ENCODE assay signal across 9 mouse cellular contexts in the genomic region with DNA sequence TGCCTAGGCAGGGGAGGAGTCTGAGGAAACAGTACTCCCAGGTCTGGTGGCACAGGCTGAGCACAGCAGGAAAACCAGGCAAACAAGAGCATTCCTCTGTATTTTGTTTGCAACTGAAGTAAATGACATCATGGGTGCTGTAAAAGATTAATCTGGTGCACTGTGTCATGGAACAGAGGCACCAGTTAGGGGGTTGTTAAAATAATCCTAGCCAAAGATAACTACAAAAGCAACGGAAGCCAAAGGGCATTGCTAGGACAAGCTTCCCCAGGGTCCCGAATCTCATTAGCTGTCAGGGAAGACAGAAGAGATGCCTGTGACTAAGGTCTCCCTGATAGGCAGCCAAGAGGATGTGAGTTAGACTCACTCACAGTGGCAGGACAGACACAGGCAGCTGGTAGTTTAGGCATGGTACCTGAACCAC. TPM values are rescaled to one million over a fixed set of nuclear protein-coding genes. Genes with fewer than 3 reads are reported as not detected.
DNase-seq lines count a peak whose midpoint lies in the region; ATAC-seq and TF ChIP-seq lines count a peak whose summit lies in the region.
"Had no signal": no experiment of that assay in that cellular context is flagged by ENCODE, and none has a peak within 500 bp of the region (broad histone marks: within the 10 kb centered on the region; RNA-seq: fewer than 3 reads in every experiment).

No protein-coding gene starts in this region.

- intact Hi-C loops in heart, adult 2 months (cut with DNase I), result loop anchor here (5.0 kb wide), 1 partner anchor 156 kb away; no protein-coding TSS in a partner anchor
- intact Hi-C loops in heart, postnatal 14 days (cut with DNase I), result no loop called here
- intact Hi-C loops in left cerebral cortex, postnatal 14 days (cut with DNase I), result no loop called here

- H3K27ac ChIP-seq in heart, adult 2 months, result peak overlapping the region; percentile 78
- H3K27ac ChIP-seq in intestine, postnatal 0 days (ENCODE audit: low read depth, low read length), result peak overlapping the region; percentile 36; the same call in 1 of the 2 replicates
- peak overlapping the region; percentile 74 for H3K27ac ChIP-seq in liver, postnatal 0 days (ENCODE audit: low read depth)

- no peaks in the 10 kb centered on the region for H3K9me3 ChIP-seq in intestine, postnatal 0 days (ENCODE audit: control insufficient read depth)
- H3K9me3 ChIP-seq in liver, postnatal 0 days (ENCODE audit: low read length), result no peaks in the 10 kb centered on the region

- H3K4me3 ChIP-seq in heart, adult 2 months, result no peak overlapping the region
- no peak overlapping the region for H3K4me3 ChIP-seq in intestine, postnatal 0 days (ENCODE audit: low read depth, low read length)
- no peak overlapping the region for H3K4me3 ChIP-seq in liver, postnatal 0 days (ENCODE audit: low read depth, low read length)

- peak in 1 of 2 experiments; percentile 31 for DNase-seq in heart, adult 2 months
- DNase-seq in heart, postnatal 14 days, result no peak
- DNase-seq in brain, embryonic 14.5 days (ENCODE audit: low read depth), result peak; percentile 43
- DNase-seq in liver, postnatal 0 days, result peak; percentile 34
- DNase-seq in retina, embryonic 14.5 days (ENCODE audit: low spot score), result no peak
- no peak for DNase-seq in left cerebral cortex, postnatal 14 days (ENCODE audit: low spot score in 2 of 2)
- DNase-seq in layer of hippocampus, adult 9-11 months, result no peak

- TF ChIP-seq CTCF in heart, adult 2 months (IDR thresholded peaks at IDR 0.05), result no peak
- TF ChIP-seq CTCF in brain, embryonic 14.5 days (IDR thresholded peaks at IDR 0.05; ENCODE audit: borderline replicate concordance, extremely low read depth, insufficient read depth, insufficient read length), result no peak
- TF ChIP-seq CTCF in intestine, postnatal 0 days (IDR thresholded peaks at IDR 0.05; ENCODE audit: low read depth), result no peak
- no peak for TF ChIP-seq CTCF in liver, postnatal 0 days (IDR thresholded peaks at IDR 0.05; ENCODE audit: low read depth)

- 5% methylated on average over 2 of the region's 2 CpGs for WGBS in heart, adult 2 months
- 5% methylated on average over 2 of the region's 2 CpGs for WGBS in intestine, postnatal 0 days
- 36% methylated on average over 2 of the region's 2 CpGs for WGBS in liver, postnatal 0 days (ENCODE audit: insufficient replicate concordance)

- H3K4me1 ChIP-seq in heart, adult 2 months (ENCODE audit: control insufficient read depth, insufficient read depth, low read length), result peaks cover 20% of the 10 kb centered on the region
- no peaks in the 10 kb centered on the region for H3K4me1 ChIP-seq in intestine, postnatal 0 days (replicated peaks; ENCODE audit: control insufficient read depth, insufficient read depth, low read length)
- H3K4me1 ChIP-seq in liver, postnatal 0 days (ENCODE audit: insufficient read depth), result peaks cover 20% of the 10 kb centered on the region

- TF ChIP-seq POLR2A in heart, adult 2 months (IDR thresholded peaks at IDR 0.05; ENCODE audit: insufficient read depth, low read depth, low read length), result no peak
- no peak for TF ChIP-seq POLR2A in brain, embryonic 14.5 days (IDR thresholded peaks at IDR 0.05; ENCODE audit: borderline replicate concordance, extremely low read depth, insufficient read depth, insufficient read length, poor library complexity, severe bottlenecking)

- ATAC-seq in intestine, postnatal 0 days, result peak; percentile 53; the same call in 1 of the 2 replicates
- ATAC-seq in liver, postnatal 0 days, result peak; percentile 86
- ATAC-seq: midbrain, embryonic 16.5 days had no signal

- TF ChIP-seq EP300 in heart, adult 2 months (IDR thresholded peaks at IDR 0.05; ENCODE audit: insufficient read depth, low read depth, low read length), result 0 out of 2 replicates have a peak, but pooled peaks have one; percentile 22
- TF ChIP-seq EP300 in liver, postnatal 0 days (IDR thresholded peaks at IDR 0.05; ENCODE audit: low read depth), result peak; percentile 44

- no peak overlapping the region for H3K9ac ChIP-seq in heart, adult 2 months (ENCODE audit: low read depth, low read length)
- no peak overlapping the region for H3K9ac ChIP-seq in intestine, postnatal 0 days (ENCODE audit: low read depth, low read length)
- H3K9ac ChIP-seq in liver, postnatal 0 days (replicated peaks), result no peak overlapping the region

- H3K4me2 ChIP-seq in intestine, postnatal 0 days (replicated peaks; ENCODE audit: low read depth), result no peak overlapping the region
- no peak overlapping the region for H3K4me2 ChIP-seq in liver, postnatal 0 days (ENCODE audit: low read depth, low read length)

- no peaks in the 10 kb centered on the region for H3K27me3 ChIP-seq in heart, adult 2 months (ENCODE audit: control insufficient read depth, insufficient read depth, low read length)
- no peaks in the 10 kb centered on the region for H3K27me3 ChIP-seq in intestine, postnatal 0 days (replicated peaks; ENCODE audit: control insufficient read depth, insufficient read depth, low read length)
- H3K27me3 ChIP-seq in liver, postnatal 0 days (ENCODE audit: insufficient read depth, low read length), result no peaks in the 10 kb centered on the region

- no peaks in the 10 kb centered on the region for H3K79me2 ChIP-seq in heart, adult 2 months (replicated peaks; ENCODE audit: control insufficient read depth, insufficient read depth, low read length)

- no peaks in the 10 kb centered on the region; the same call in 1 of the 2 replicates for H3K36me3 ChIP-seq in heart, adult 2 months (ENCODE audit: control insufficient read depth, insufficient read depth, low read length)
- no peaks in the 10 kb centered on the region for H3K36me3 ChIP-seq in intestine, postnatal 0 days (ENCODE audit: control insufficient read depth, insufficient read depth)
- H3K36me3 ChIP-seq in liver, postnatal 0 days (replicated peaks; ENCODE audit: insufficient read depth, low read length), result no peaks in the 10 kb centered on the region

RNA-seq across cellular contexts. Expression of gene Hint1, which starts 14.9 kb away (rescaled TPM):
- 100 to 1,000 TPM; 258 to 297 TPM for total RNA-seq in heart, adult 2 months (2021)
- 477 and 498 TPM in 2 replicates for polyA plus RNA-seq in heart, adult 2 months (2012; rRNA removed)
- 100 to 1,000 TPM; 259 to 264 TPM for total RNA-seq in heart, postnatal 14 days (2021)
- 711 and 924 TPM in 2 replicates for polyA plus RNA-seq in brain, embryonic 14.5 days (2012; rRNA removed)
- 1,016 and 1,041 TPM in 2 replicates for polyA plus RNA-seq in intestine, postnatal 0 days (2015; fragmentation: Nextera tagmentation; extraction: Ambion mirVana)
- polyA plus RNA-seq in liver, postnatal 0 days (2015; fragmentation: Nextera tagmentation; extraction: Ambion mirVana), result 791 and 898 TPM in 2 replicates
- 100 to 1,000 TPM; 276 TPM for total RNA-seq in left cerebral cortex, postnatal 14 days (2021)

RNA-seq across cellular contexts. Expression of gene Lyrm7, which starts 20.3 kb away (rescaled TPM):
- total RNA-seq in heart, adult 2 months (2021), result 10 to 100 TPM; 38.6 to 40.1 TPM
- polyA plus RNA-seq in heart, adult 2 months (2012; rRNA removed), result 11.1 and 20.0 TPM in 2 replicates
- total RNA-seq in heart, postnatal 14 days (2021), result 10 to 100 TPM; 28.0 to 29.4 TPM
- 6.5 and 7.6 TPM in 2 replicates for polyA plus RNA-seq in brain, embryonic 14.5 days (2012; rRNA removed)
- polyA plus RNA-seq in intestine, postnatal 0 days (2015; fragmentation: Nextera tagmentation; extraction: Ambion mirVana), result 2.7 and 5.8 TPM in 2 replicates
- polyA plus RNA-seq in liver, postnatal 0 days (2015; fragmentation: Nextera tagmentation; extraction: Ambion mirVana), result 2.9 and 5.0 TPM in 2 replicates
- 10 to 100 TPM; 19.5 to 25.9 TPM for total RNA-seq in left cerebral cortex, postnatal 14 days (2021)

RNA-seq across cellular contexts. Expression of gene Gpx3, which starts 21.2 kb away (rescaled TPM):
- 100 to 1,000 TPM; 219 to 246 TPM for total RNA-seq in heart, adult 2 months (2021)
- 362 and 401 TPM in 2 replicates for polyA plus RNA-seq in heart, adult 2 months (2012; rRNA removed)
- 100 to 1,000 TPM in 1 of 2 experiments, 10 to 100 TPM in 1; 93.6 to 153 TPM for total RNA-seq in heart, postnatal 14 days (2021)
- polyA plus RNA-seq in brain, embryonic 14.5 days (2012; rRNA removed), result 5.8 and 14.6 TPM in 2 replicates
- 6,664 and 6,785 TPM in 2 replicates for polyA plus RNA-seq in intestine, postnatal 0 days (2015; fragmentation: Nextera tagmentation; extraction: Ambion mirVana)
- polyA plus RNA-seq in liver, postnatal 0 days (2015; fragmentation: Nextera tagmentation; extraction: Ambion mirVana), result 29.7 and 30.4 TPM in 2 replicates
- 10 to 100 TPM in 1 of 2 experiments, 1 to 10 TPM in 1; 8.3 to 10.7 TPM for total RNA-seq in left cerebral cortex, postnatal 14 days (2021)

Comparison
In these comparisons a context has a peak if more than half of its experiments do, and no peak if none do; other contexts are left out.
1. DNase-seq: peak in brain, embryonic 14.5 days (single experiment) and liver, postnatal 0 days (single experiment); none in heart, postnatal 14 days (0 of 2), retina, embryonic 14.5 days (single experiment), left cerebral cortex, postnatal 14 days (0 of 2) and layer of hippocampus, adult 9-11 months (single experiment).
2. RNA of gene Gpx3, which starts 21.2 kb away (polyA plus RNA-seq): 6,664 to 6,785 TPM in intestine, postnatal 0 days; 362 to 401 TPM in heart, adult 2 months, 29.7 to 30.4 TPM in liver, postnatal 0 days and 5.8 to 14.6 TPM in brain, embryonic 14.5 days; every median in the first group is over 10 times any median in the second.
3. Peak in every context shown above with its lines, with median percentiles within 50 percentile points of each other: H3K27ac ChIP-seq.